Mouse (Mus musculus): ENCODE data around the gene Spint2. TPM values are rescaled to one million over a fixed set of nuclear protein-coding genes. Genes with fewer than 3 reads are reported as not detected.
A peak's percentile ranks its signal among the peaks of the same experiment; 100 is the strongest.

Gene Spint2
- polyA plus RNA-seq, 1 experiment from 2014 or later = 34.0 TPM

GRCm38 (mm10) chr7:29233745-29234144 is 48.0 kb downstream of the Spint2 start:
- Histone ChIP-seq H3K27me3 (peaks cover 50% of the 10 kb centered on the region), H3K4me2 (no peak overlapping the region), H3K36me3 (replicated peaks) (no peaks in the 10 kb centered on the region), H3K27ac (replicated peaks) (no peak overlapping the region), H3K9me3 (replicated peaks) (no peaks in the 10 kb centered on the region), H3K4me3 (replicated peaks) (no peak overlapping the region), H3K4me1 (replicated peaks) (peaks cover 19% of the 10 kb centered on the region), H3K9ac (no peak overlapping the region)
- ATAC-seq (ENCODE audit: insufficient read depth) = no peak
- 23% methylated on average over 6 of the region's 6 CpGs for WGBS (ENCODE audit: insufficient replicate concordance)

GRCm38 (mm10) chr7:29232247-29233013 is 49.3 kb downstream of the Spint2 start, which contains the start of gene Kcnk6:
Kcnk6 (minus strand) TSS chr7:29232515.
- Histone ChIP-seq H3K9me3 (replicated peaks) (no peaks in the 10 kb centered on the region), H3K9ac (peak within 1 kb of the TSS; percentile 37), H3K4me1 (replicated peaks) (peaks cover 12% of the 10 kb centered on the region), H3K4me3 (replicated peaks) (peak within 1 kb of the TSS; percentile 56), H3K4me2 (peak within 1 kb of the TSS; percentile 65), H3K27ac (replicated peaks) (peak within 1 kb of the TSS; percentile 41; the same call in 1 of the 2 replicates), H3K36me3 (replicated peaks) (no peaks in the 10 kb centered on the region), H3K27me3 (peaks cover 50% of the 10 kb centered on the region)
- WGBS (ENCODE audit: insufficient replicate concordance) = 1% methylated on average over 62 of the region's 62 CpGs
- no peak for ATAC-seq (ENCODE audit: insufficient read depth)

GRCm38 (mm10) chr7:29231517-29231916 is 50.2 kb downstream of the Spint2 start:
- peak overlapping the region; percentile 56 for H3K4me3 ChIP-seq (replicated peaks)
- no peaks in the 10 kb centered on the region for H3K36me3 ChIP-seq (replicated peaks)
- H3K9me3 ChIP-seq (replicated peaks) = no peaks in the 10 kb centered on the region
- H3K27me3 ChIP-seq = peaks cover 50% of the 10 kb centered on the region
- peak overlapping the region; percentile 65 for H3K4me2 ChIP-seq
- H3K4me1 ChIP-seq (replicated peaks) = peaks cover 11% of the 10 kb centered on the region; the same call in 1 of the 2 replicates
- no peak overlapping the region for H3K27ac ChIP-seq (replicated peaks)
- WGBS (ENCODE audit: insufficient replicate concordance) = 30% methylated on average over 3 of the region's 3 CpGs
- H3K9ac ChIP-seq = no peak overlapping the region
- ATAC-seq (ENCODE audit: insufficient read depth) = peak; percentile 23; the same call in 1 of the 2 replicates

- Histone ChIP-seq H3K4me1 (replicated peaks) (peaks cover 11% of the 10 kb centered on the region; the same call in 1 of the 2 replicates), H3K27me3 (peaks cover 50% of the 10 kb centered on the region), H3K9me3 (replicated peaks) (no peaks in the 10 kb centered on the region), H3K4me2 (no peak overlapping the region), H3K27ac (replicated peaks) (no peak overlapping the region), H3K36me3 (replicated peaks) (no peaks in the 10 kb centered on the region), H3K9ac (no peak overlapping the region), H3K4me3 (replicated peaks) (no peak overlapping the region)
- 19% methylated on average over 3 of the region's 3 CpGs for WGBS (ENCODE audit: insufficient replicate concordance)
- no peak for ATAC-seq (ENCODE audit: insufficient read depth)
These were observed 51.2 kb downstream of the Spint2 start for GRCm38 (mm10) chr7:29230560-29230959.

- Histone ChIP-seq H3K4me2 (no peak overlapping the region), H3K27ac (replicated peaks) (no peak overlapping the region), H3K4me1 (replicated peaks) (peaks cover 11% of the 10 kb centered on the region; the same call in 1 of the 2 replicates), H3K4me3 (replicated peaks) (no peak overlapping the region), H3K9me3 (replicated peaks) (no peaks in the 10 kb centered on the region), H3K27me3 (peaks cover 44% of the 10 kb centered on the region), H3K36me3 (replicated peaks) (no peaks in the 10 kb centered on the region), H3K9ac (no peak overlapping the region)
- ATAC-seq (ENCODE audit: insufficient read depth) = no peak
- 25% methylated on average over 4 of the region's 4 CpGs for WGBS (ENCODE audit: insufficient replicate concordance)
These were observed 53.5 kb downstream of the Spint2 start for GRCm38 (mm10) chr7:29228202-29228601.

- Histone ChIP-seq H3K9ac (no peak overlapping the region), H3K27ac (replicated peaks) (no peak overlapping the region), H3K36me3 (replicated peaks) (no peaks in the 10 kb centered on the region), H3K27me3 (peaks cover 18% of the 10 kb centered on the region), H3K4me1 (replicated peaks) (peaks cover 3% of the 10 kb centered on the region; the same call in 1 of the 2 replicates), H3K4me2 (no peak overlapping the region), H3K9me3 (replicated peaks) (no peaks in the 10 kb centered on the region), H3K4me3 (replicated peaks) (no peak overlapping the region)
- 68% methylated on average over 13 of the region's 13 CpGs for WGBS (ENCODE audit: insufficient replicate concordance)
- ATAC-seq (ENCODE audit: insufficient read depth) = no peak
These were observed 56.2 kb downstream of the Spint2 start for GRCm38 (mm10) chr7:29225520-29225919.

- no peak overlapping the region for H3K9ac ChIP-seq
- no peaks in the 10 kb centered on the region for H3K36me3 ChIP-seq (replicated peaks)
- H3K4me1 ChIP-seq (replicated peaks) = peaks cover 3% of the 10 kb centered on the region; the same call in 1 of the 2 replicates
- 42% methylated on average over 16 of the region's 16 CpGs for WGBS (ENCODE audit: insufficient replicate concordance)
- H3K9me3 ChIP-seq (replicated peaks) = 0 out of 2 replicates have a peak, but pooled peaks cover 6% of the 10 kb centered on the region
- peaks cover 11% of the 10 kb centered on the region for H3K27me3 ChIP-seq
- H3K4me2 ChIP-seq = no peak overlapping the region
- H3K4me3 ChIP-seq (replicated peaks) = no peak overlapping the region
- no peak overlapping the region for H3K27ac ChIP-seq (replicated peaks)
- ATAC-seq (ENCODE audit: insufficient read depth) = no peak
These were observed 56.8 kb downstream of the Spint2 start for GRCm38 (mm10) chr7:29224756-29225394.

- H3K4me3 ChIP-seq (replicated peaks) = no peak overlapping the region
- H3K9ac ChIP-seq = no peak overlapping the region
- H3K4me2 ChIP-seq = no peak overlapping the region
- 0 out of 2 replicates have a peak, but pooled peaks cover 4% of the 10 kb centered on the region for H3K9me3 ChIP-seq (replicated peaks)
- H3K27ac ChIP-seq (replicated peaks) = no peak overlapping the region
- H3K36me3 ChIP-seq (replicated peaks) = no peaks in the 10 kb centered on the region
- WGBS (ENCODE audit: insufficient replicate concordance) = 59% methylated on average over 15 of the region's 15 CpGs
- H3K4me1 ChIP-seq (replicated peaks) = peaks cover 19% of the 10 kb centered on the region
- no peak for ATAC-seq (ENCODE audit: insufficient read depth)
- H3K27me3 ChIP-seq = peaks cover 5% of the 10 kb centered on the region; the same call in 1 of the 2 replicates
These were observed 66.9 kb downstream of the Spint2 start for GRCm38 (mm10) chr7:29214846-29215245.

GRCm38 (mm10) chr7:29214236-29214635 is 67.5 kb downstream of the Spint2 start:
- Histone ChIP-seq H3K36me3 (replicated peaks) (no peaks in the 10 kb centered on the region), H3K9ac (no peak overlapping the region), H3K4me3 (replicated peaks) (no peak overlapping the region), H3K9me3 (replicated peaks) (no peaks in the 10 kb centered on the region), H3K4me1 (replicated peaks) (peaks cover 19% of the 10 kb centered on the region), H3K4me2 (no peak overlapping the region), H3K27me3 (peaks cover 5% of the 10 kb centered on the region; the same call in 1 of the 2 replicates), H3K27ac (replicated peaks) (no peak overlapping the region)
- 57% methylated on average over 2 of the region's 2 CpGs for WGBS (ENCODE audit: insufficient replicate concordance)
- ATAC-seq (ENCODE audit: insufficient read depth) = no peak

GRCm38 (mm10) chr7:29213675-29214082 is 68.0 kb downstream of the Spint2 start, which contains the start of gene Catsperg1:
Catsperg1 (minus strand) TSS chr7:29214035.
- no peak within 1 kb of the TSS for H3K4me3 ChIP-seq (replicated peaks)
- H3K9me3 ChIP-seq (replicated peaks) = no peaks in the 10 kb centered on the region
- peaks cover 5% of the 10 kb centered on the region; the same call in 1 of the 2 replicates for H3K27me3 ChIP-seq
- no peak within 1 kb of the TSS for H3K27ac ChIP-seq (replicated peaks)
- WGBS (ENCODE audit: insufficient replicate concordance) = 25% methylated on average over 20 of the region's 20 CpGs
- no peaks in the 10 kb centered on the region for H3K36me3 ChIP-seq (replicated peaks)
- no peak for ATAC-seq (ENCODE audit: insufficient read depth)
- H3K9ac ChIP-seq = no peak within 1 kb of the TSS
- H3K4me2 ChIP-seq = no peak within 1 kb of the TSS
- peaks cover 19% of the 10 kb centered on the region for H3K4me1 ChIP-seq (replicated peaks)

All from liver, embryonic 15.5 days (tissue).